Mouse (Mus musculus) heart, adult 2 months (tissue): Measurements from ENCODE around the gene Siah3. TPM values are rescaled to one million over a fixed set of nuclear protein-coding genes. Genes with fewer than 3 reads are reported as not detected.

ENCODE experiments used
- DNase-seq, 2 experiments: peaks; one replicate each; pipeline ENCODE4 v3.0.0; 2021
- H3K27ac ChIP-seq: fragments of 200-600 bp; 2 replicates; pipeline ENCODE4 v1.8.1; 2022
- H3K27me3 ChIP-seq: fragments of 200-500 bp; 2 replicates; pipeline ENCODE4 v1.6.1; 2012; ENCODE audit warnings: mild to moderate bottlenecking, low read length, inconsistent platforms, mixed read lengths; ENCODE audit not compliant: control insufficient read depth, insufficient read depth
- H3K36me3 ChIP-seq: fragments of 200-500 bp; 2 replicates; pipeline ENCODE4 v1.6.1; 2012; ENCODE audit warnings: low read length, inconsistent platforms; ENCODE audit not compliant: control insufficient read depth, insufficient read depth
- H3K4me1 ChIP-seq: fragments of 200-500 bp; 2 replicates; pipeline ENCODE4 v1.6.1; 2011; ENCODE audit warnings: low read length; ENCODE audit not compliant: control insufficient read depth, insufficient read depth
- H3K4me3 ChIP-seq: fragments of 200-600 bp; 2 replicates; pipeline ENCODE4 v1.8.1; 2022
- H3K79me2 ChIP-seq: fragments of 200-500 bp; replicated peaks from 2 replicates; pipeline ENCODE4 v1.6.1; 2012; ENCODE audit warnings: mild to moderate bottlenecking, inconsistent platforms, low read length, moderate library complexity, mixed read lengths; ENCODE audit not compliant: control insufficient read depth, insufficient read depth
- H3K9ac ChIP-seq: fragments of 200-500 bp; 2 replicates; pipeline ENCODE4 v1.6.1; 2012; ENCODE audit warnings: low read depth, mild to moderate bottlenecking, control low read depth, inconsistent platforms, low read length, mixed read lengths
- CTCF ChIP-seq: fragments of 200-600 bp; IDR thresholded peaks from 2 replicates; pipeline ENCODE4 v1.8.1; 2022; ENCODE audit warnings: antibody characterized with exemption, mild to moderate bottlenecking, moderate library complexity
- EP300 ChIP-seq: fragments of 200-500 bp; IDR thresholded peaks from 2 replicates; pipeline ENCODE4 v1.6.1; 2011; ENCODE audit warnings: low read depth, low read length, control low read depth; ENCODE audit not compliant: insufficient read depth
- POLR2A ChIP-seq: fragments of 200-500 bp; IDR thresholded peaks from 2 replicates; pipeline ENCODE4 v1.6.1; 2011; ENCODE audit warnings: mild to moderate bottlenecking, low read depth, low read length, control low read depth; ENCODE audit not compliant: insufficient read depth
- WGBS: fragments of 180-500 bp; shearing (Covaris S2); methylation state at CpG from one replicate; pipeline ENCODE4 v1.1.7; 2018; 5-methylcytosine and 5-hydroxymethylcytosine counted together
- intact Hi-C: fragments of 180-260 bp; cut with DNase I; formaldehyde crosslinking; loops from one replicate; pipeline ENCODE4 v1.15.1; 2025
- long read RNA-seq: library from polyadenylated mRNA; stranded (forward); transcript quantifications from one replicate; pipeline ENCODE4 v2.0.0, GENCODE M21; 2021
- polyA plus RNA-seq: library from polyadenylated mRNA; depleted of rRNA; stranded (reverse); fragments of >200 nt; gene quantifications from 2 replicates; pipeline ENCODE4 v1.2.3, GENCODE M21; 2012; rRNA removed
- total RNA-seq, 2 experiments: library from RNA; stranded (reverse); gene quantifications; 2 replicates each; pipeline ENCODE4 v1.2.3; 2021

Siah3 gene
- total RNA-seq, result not detected
- 0.02 TPM in 1 of 2 replicates, not detected in the other for polyA plus RNA-seq
- long read RNA-seq, result 0 reads

DNA sequence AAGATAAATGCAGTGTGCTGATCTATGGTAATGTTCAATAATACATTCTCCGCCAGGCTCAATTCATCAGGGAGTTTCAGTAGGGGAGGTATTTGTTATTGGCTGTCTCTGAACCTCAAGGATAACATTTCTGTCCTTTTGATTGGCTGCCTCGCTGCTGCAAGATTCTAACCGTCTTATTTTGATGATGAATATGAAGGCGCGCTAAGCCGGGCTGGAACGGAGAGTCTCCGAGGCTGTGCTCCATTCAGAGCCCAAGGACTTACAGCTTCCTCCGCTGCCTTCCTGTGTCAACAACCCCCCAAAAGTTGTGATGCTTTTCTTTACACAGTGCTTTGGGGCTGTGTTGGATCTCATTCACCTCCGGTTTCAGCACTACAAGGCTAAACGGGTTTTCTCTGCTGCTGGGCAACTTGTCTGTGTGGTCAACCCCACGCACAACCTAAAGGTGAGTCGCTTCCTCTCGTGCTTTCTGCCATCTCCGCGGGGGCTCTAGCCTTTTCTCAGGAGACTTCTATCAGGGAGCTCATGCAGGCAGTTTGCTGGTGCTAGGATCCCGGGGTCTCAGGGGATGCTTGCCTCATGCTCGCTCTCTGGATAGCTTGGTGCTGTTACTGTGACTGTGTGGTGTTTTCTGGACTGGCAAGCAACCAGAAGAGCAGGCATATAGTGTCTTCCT lies at the start of gene Siah3:
TSS of gene Siah3 (plus strand) at position 240 of the 679 bp plus-strand sequence.
- Histone ChIP-seq H3K4me3 (peak within 1 kb of the TSS; percentile 14; the same call in 1 of the 2 replicates), H3K27me3 (0 out of 2 replicates have a peak, but pooled peaks cover 2% of the 10 kb centered on the region), H3K27ac (no peak within 1 kb of the TSS), H3K36me3 (no peaks in the 10 kb centered on the region), H3K9ac (no peak within 1 kb of the TSS), H3K4me1 (no peaks in the 10 kb centered on the region; the same call in 1 of the 2 replicates), H3K79me2 (no peaks in the 10 kb centered on the region)
- no peak for TF ChIP-seq EP300
- no peak for TF ChIP-seq CTCF
- TF ChIP-seq POLR2A, result no peak
- no peak for DNase-seq
- 18% methylated on average over 18 of the region's 18 CpGs for WGBS
- intact Hi-C loops, result no loop called here

DNA sequence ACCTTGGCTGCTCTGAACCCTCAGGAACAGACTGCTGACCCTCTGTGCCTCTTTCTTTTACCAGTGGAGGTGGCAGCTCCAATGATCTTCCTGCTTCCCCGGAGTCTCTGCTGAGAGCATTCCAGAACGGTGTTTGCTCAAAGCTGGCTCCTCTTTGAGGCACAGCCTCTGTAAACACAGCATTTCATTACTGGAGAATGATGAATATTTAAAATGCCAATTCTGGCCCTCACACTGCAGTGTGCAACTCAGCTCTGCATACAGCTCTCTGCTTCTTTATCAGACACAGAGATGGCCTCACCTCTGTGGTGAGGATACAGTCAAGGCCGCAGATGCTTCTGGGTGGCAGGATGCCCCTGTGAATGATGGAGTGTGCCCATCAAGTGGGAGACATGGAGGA lies 46.0 kb upstream of the Siah3 start:
- Histone ChIP-seq H3K4me3 (no peak overlapping the region), H3K27me3 (no peaks in the 10 kb centered on the region), H3K36me3 (no peaks in the 10 kb centered on the region), H3K79me2 (no peaks in the 10 kb centered on the region), H3K27ac (no peak overlapping the region), H3K9ac (no peak overlapping the region), H3K4me1 (no peaks in the 10 kb centered on the region)
- no peak for DNase-seq
- no peak for TF ChIP-seq POLR2A
- no peak for TF ChIP-seq EP300
- TF ChIP-seq CTCF, result no peak
- 81% methylated on average over 3 of the region's 3 CpGs for WGBS
- intact Hi-C loops, result no loop called here

DNA sequence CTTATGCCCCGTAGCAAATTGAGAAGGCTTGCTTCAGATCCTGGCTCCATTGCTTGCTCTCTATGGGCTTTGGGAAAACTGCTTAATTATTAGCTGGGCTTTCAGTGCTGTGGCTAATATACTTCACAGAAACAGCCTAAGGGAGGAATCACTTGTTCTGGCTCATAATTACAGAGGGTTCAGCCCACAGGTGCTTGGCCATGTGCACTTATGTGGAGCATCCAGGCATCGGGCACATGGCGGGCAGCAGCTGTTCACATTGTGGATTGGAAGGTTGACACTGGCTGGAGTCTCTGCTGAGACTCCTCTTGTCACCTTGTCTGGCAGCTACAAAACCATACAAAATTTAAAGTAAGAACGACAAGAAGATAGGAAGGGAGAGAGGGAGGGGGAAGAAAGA lies 45.4 kb upstream of the Siah3 start:
- intact Hi-C loops, result no loop called here
- no peak overlapping the region for H3K4me3 ChIP-seq
- no peak for DNase-seq
- no peaks in the 10 kb centered on the region for H3K4me1 ChIP-seq
- WGBS, result 82% methylated on average over 4 of the region's 4 CpGs
- H3K27me3 ChIP-seq, result no peaks in the 10 kb centered on the region
- no peak overlapping the region for H3K27ac ChIP-seq
- no peak overlapping the region for H3K9ac ChIP-seq
- no peaks in the 10 kb centered on the region for H3K36me3 ChIP-seq
- TF ChIP-seq CTCF, result no peak
- TF ChIP-seq POLR2A, result no peak
- TF ChIP-seq EP300, result no peak
- H3K79me2 ChIP-seq, result no peaks in the 10 kb centered on the region

DNA sequence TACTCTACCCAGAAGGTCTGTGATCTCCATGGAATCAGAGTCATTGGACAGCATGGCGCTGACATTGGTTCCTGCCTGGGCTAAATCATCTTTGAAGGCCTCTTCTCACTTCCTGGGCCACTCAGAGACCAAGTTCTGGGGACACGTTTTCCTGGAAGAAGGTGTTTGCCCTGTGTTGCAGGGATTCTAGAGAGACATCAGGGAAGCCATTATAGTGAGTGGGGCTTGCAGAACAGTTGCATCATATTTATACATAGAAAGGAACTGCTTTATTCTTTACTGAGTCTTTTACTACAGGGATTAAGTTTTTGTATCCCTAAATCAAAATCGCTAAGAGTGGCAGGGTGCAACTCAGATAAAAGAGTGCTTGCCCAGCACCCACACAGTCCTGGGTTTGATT lies 37.1 kb upstream of the Siah3 start:
- H3K4me1 ChIP-seq, result no peaks in the 10 kb centered on the region
- WGBS, result 71% methylated on average over 3 of the region's 3 CpGs
- H3K79me2 ChIP-seq, result no peaks in the 10 kb centered on the region
- no peak overlapping the region for H3K9ac ChIP-seq
- no peak overlapping the region for H3K27ac ChIP-seq
- no peak for DNase-seq
- intact Hi-C loops, result no loop called here
- H3K36me3 ChIP-seq, result no peaks in the 10 kb centered on the region
- TF ChIP-seq EP300 (no peak), CTCF (no peak), POLR2A (no peak)
- H3K4me3 ChIP-seq, result no peak overlapping the region
- H3K27me3 ChIP-seq, result no peaks in the 10 kb centered on the region

DNA sequence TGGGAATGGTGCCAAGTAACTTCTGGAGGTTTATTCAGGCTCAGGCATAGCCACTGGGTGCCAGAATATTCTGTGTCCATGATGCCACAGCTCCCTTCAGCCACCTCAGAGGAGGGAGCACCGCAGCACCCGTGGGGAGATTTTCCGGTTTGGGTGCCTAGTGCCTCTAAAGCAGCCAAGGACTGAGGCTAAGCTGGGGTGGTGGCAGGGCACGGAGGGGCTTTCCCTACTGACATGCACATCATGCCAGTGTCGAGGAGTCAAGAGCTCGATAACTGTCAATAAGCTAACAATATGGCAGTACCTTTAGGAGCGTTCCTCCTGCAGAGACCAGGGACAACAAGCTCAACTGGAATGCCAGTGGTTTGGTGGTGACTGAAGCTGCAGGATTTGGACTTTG lies 35.9 kb upstream of the Siah3 start:
- intact Hi-C loops, result no loop called here
- WGBS, result 88% methylated on average over 7 of the region's 7 CpGs

DNA sequence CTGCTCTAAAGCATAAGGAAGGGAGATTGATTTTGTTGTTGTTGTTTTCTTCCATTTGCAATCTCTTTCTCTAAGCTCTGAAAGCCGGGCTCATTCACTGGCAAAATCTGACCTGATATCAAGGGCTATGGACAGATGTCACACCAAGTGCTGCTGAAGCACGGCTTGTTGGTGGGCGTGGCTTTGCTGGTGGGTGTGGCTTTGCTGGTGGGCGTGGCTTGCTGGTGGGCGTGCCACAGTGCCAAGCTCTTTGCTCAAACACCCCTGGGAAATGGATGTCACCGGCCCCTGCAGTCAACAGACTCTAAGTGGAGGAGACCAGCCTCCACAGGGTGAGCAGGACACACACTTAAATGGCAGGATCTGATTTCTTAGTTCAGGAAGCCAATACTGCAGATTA lies 35.0 kb upstream of the Siah3 start:
- Histone ChIP-seq H3K9ac (no peak overlapping the region), H3K4me1 (no peaks in the 10 kb centered on the region), H3K4me3 (no peak overlapping the region), H3K27me3 (no peaks in the 10 kb centered on the region), H3K27ac (no peak overlapping the region), H3K36me3 (no peaks in the 10 kb centered on the region), H3K79me2 (no peaks in the 10 kb centered on the region)
- no peak for DNase-seq
- TF ChIP-seq EP300, result no peak
- no peak for TF ChIP-seq POLR2A
- TF ChIP-seq CTCF, result no peak
- intact Hi-C loops, result no loop called here
- 48% methylated on average over 6 of the region's 6 CpGs for WGBS

More for the DNA sequence above, 35.9 kb upstream of the Siah3 start:
- no peak overlapping the region for H3K9ac ChIP-seq
- TF ChIP-seq CTCF (no peak), EP300 (no peak), POLR2A (no peak)
- no peaks in the 10 kb centered on the region for H3K79me2 ChIP-seq
- no peaks in the 10 kb centered on the region for H3K4me1 ChIP-seq
- no peak overlapping the region for H3K27ac ChIP-seq
- H3K36me3 ChIP-seq, result no peaks in the 10 kb centered on the region
- no peaks in the 10 kb centered on the region for H3K27me3 ChIP-seq
- no peak for DNase-seq
- no peak overlapping the region for H3K4me3 ChIP-seq
